Mouse (Mus musculus) myocyte (in vitro differentiated cells): ENCODE measurements around the gene Tedc1. TPM values are rescaled to one million over a fixed set of nuclear protein-coding genes. Genes with fewer than 3 reads are reported as not detected.

ENCODE experiments used
- H3K27me3 ChIP-seq: one replicate; pipeline ENCODE4 v1.6.1; 2011; ENCODE audit not compliant: control insufficient read depth, insufficient read depth, insufficient read length
- H3K36me3 ChIP-seq: one replicate; pipeline ENCODE4 v1.6.1; 2011; ENCODE audit not compliant: control insufficient read depth, insufficient read depth
- H3K4me2 ChIP-seq: one replicate; pipeline ENCODE4 v1.6.1; 2011; ENCODE audit warnings: low read depth, control low read depth
- H3K4me3 ChIP-seq: one replicate; pipeline ENCODE4 v1.5.1; 2011; ENCODE audit warnings: mild to moderate bottlenecking, control low read depth, moderate library complexity
- H3K79me2 ChIP-seq: one replicate; pipeline ENCODE4 v1.6.1; 2011; ENCODE audit not compliant: control insufficient read depth, insufficient read depth
- H3ac ChIP-seq: one replicate; pipeline ENCODE4 v1.6.1; 2011; ENCODE audit not compliant: control insufficient read depth, insufficient read length
- CEBPB ChIP-seq: IDR thresholded peaks from 2 replicates; pipeline ENCODE4 v1.6.1; 2011; ENCODE audit warnings: mild to moderate bottlenecking, moderate library complexity; ENCODE audit not compliant: poor library complexity, insufficient read depth, severe bottlenecking
- E2F4 ChIP-seq: IDR thresholded peaks from one replicate; pipeline ENCODE4 v1.6.1; 2011; ENCODE audit warnings: mild to moderate bottlenecking, control low read depth, moderate library complexity; ENCODE audit not compliant: insufficient read depth
- MAX ChIP-seq: IDR thresholded peaks from one replicate; pipeline ENCODE4 v1.6.1; 2011; ENCODE audit warnings: low read depth, mild to moderate bottlenecking, control low read depth
- MYOD1 ChIP-seq, 3 experiments: IDR thresholded peaks; one replicate each; pipeline ENCODE4 v1.6.1; 2011; ENCODE audit warnings: control low read depth in 2 of 3, low read depth in 2 of 3, mild to moderate bottlenecking in 2 of 3, moderate library complexity in 1 of 3; ENCODE audit not compliant: insufficient read length in 2 of 3, control insufficient read depth in 1 of 3
- MYOG ChIP-seq, 3 experiments: IDR thresholded peaks; one replicate each; pipeline ENCODE4 v1.6.1; 2011; ENCODE audit warnings: control low read depth in 2 of 3, low read depth in 2 of 3, mild to moderate bottlenecking in 2 of 3; ENCODE audit not compliant: insufficient read length in 2 of 3, control insufficient read depth in 1 of 3, insufficient read depth in 1 of 3
- POLR2A ChIP-seq: IDR thresholded peaks from one replicate; pipeline ENCODE4 v1.6.1; 2011; ENCODE audit warnings: low read depth, mild to moderate bottlenecking, control low read depth, moderate library complexity; ENCODE audit not compliant: insufficient read length
- POLR2AphosphoS2 ChIP-seq: IDR thresholded peaks from one replicate; pipeline ENCODE4 v1.6.1; 2011; ENCODE audit warnings: low read depth, control low read depth; ENCODE audit not compliant: insufficient read length
- REST ChIP-seq: IDR thresholded peaks from one replicate; pipeline ENCODE4 v1.6.1; 2011; ENCODE audit warnings: mild to moderate bottlenecking, control low read depth, moderate library complexity; ENCODE audit not compliant: insufficient read depth, insufficient read length
- SRF ChIP-seq: IDR thresholded peaks from one replicate; pipeline ENCODE4 v1.6.1; 2011; ENCODE audit warnings: low read depth; ENCODE audit not compliant: control insufficient read depth, insufficient read length
- TCF12 ChIP-seq: IDR thresholded peaks from one replicate; pipeline ENCODE4 v1.6.1; 2011; ENCODE audit warnings: mild to moderate bottlenecking, control low read depth; ENCODE audit not compliant: poor library complexity, insufficient read depth, severe bottlenecking
- TCF3 ChIP-seq: IDR thresholded peaks from one replicate; pipeline ENCODE4 v1.6.1; 2011; ENCODE audit warnings: low read depth, control low read depth; ENCODE audit not compliant: insufficient read length
- USF1 ChIP-seq: IDR thresholded peaks from one replicate; pipeline ENCODE4 v1.6.1; 2011; ENCODE audit warnings: low read depth, mild to moderate bottlenecking, control low read depth, moderate library complexity
- polyA plus RNA-seq: library from polyadenylated mRNA; unstranded; fragments of >200 nt; fragmentation: generic; extraction: Trizol; gene quantifications from one replicate; pipeline ENCODE4 v1.2.1, GENCODE M21; 2012; ENCODE audit warnings: missing spikeins

The Tedc1 gene
- polyA plus RNA-seq, 1 experiment = 6.6 TPM

- H3ac ChIP-seq = no peak within 1 kb of the TSS
- peak within 1 kb of the TSS; percentile 3 for H3K4me3 ChIP-seq
- no peaks in the 10 kb centered on the region for H3K79me2 ChIP-seq
- H3K27me3 ChIP-seq = peaks cover 8% of the 10 kb centered on the region
- no peaks in the 10 kb centered on the region for H3K36me3 ChIP-seq
- TF ChIP-seq MYOD1 (IDR thresholded peaks at IDR 0.05; ENCODE audit: control insufficient read depth in 1 of 3, insufficient read length in 2 of 3, low read depth in 2 of 3) (no peak), SRF (no peak), POLR2A (peak; percentile 34), USF1 (no peak)
- H3K4me2 ChIP-seq = peak within 1 kb of the TSS; percentile 66
Observed at GRCm38 (mm10) chr12:113185442-113186291, 29.4 kb downstream of the Tedc1 start, which contains the start of gene Tmem121. Tmem121 (plus strand) TSS chr12:113185930.

GRCm38 (mm10) chr12:113186326-113187010, 30.2 kb downstream of the Tedc1 start:
- Histone ChIP-seq H3K4me3 (peak overlapping the region; percentile 3), H3K79me2 (no peaks in the 10 kb centered on the region), H3K36me3 (no peaks in the 10 kb centered on the region), H3K4me2 (peak overlapping the region; percentile 66), H3ac (no peak overlapping the region), H3K27me3 (peaks cover 8% of the 10 kb centered on the region)
- TF ChIP-seq MYOD1 (IDR thresholded peaks at IDR 0.05; ENCODE audit: control insufficient read depth in 1 of 3, insufficient read length in 2 of 3, low read depth in 2 of 3) = no peak

- peaks cover 8% of the 10 kb centered on the region for H3K27me3 ChIP-seq
- TF ChIP-seq MYOD1 (IDR thresholded peaks at IDR 0.05; ENCODE audit: control insufficient read depth in 1 of 3, insufficient read length in 2 of 3, low read depth in 2 of 3) (no peak), SRF (no peak), USF1 (no peak), E2F4 (no peak), MYOG (IDR thresholded peaks at IDR 0.05; ENCODE audit: control insufficient read depth in 1 of 3, insufficient read depth in 1 of 3, insufficient read length in 2 of 3, low read depth in 2 of 3) (no peak), POLR2AphosphoS2 (no peak)
- no peak overlapping the region for H3K4me2 ChIP-seq
- H3K36me3 ChIP-seq = no peaks in the 10 kb centered on the region
- no peak overlapping the region for H3ac ChIP-seq
- H3K79me2 ChIP-seq = no peaks in the 10 kb centered on the region
- no peak overlapping the region for H3K4me3 ChIP-seq
Observed at GRCm38 (mm10) chr12:113187011-113187375, 30.8 kb downstream of the Tedc1 start.

GRCm38 (mm10) chr12:113187584-113188295, 31.5 kb downstream of the Tedc1 start:
- Histone ChIP-seq H3K4me3 (no peak overlapping the region), H3ac (no peak overlapping the region), H3K27me3 (peaks cover 8% of the 10 kb centered on the region), H3K4me2 (no peak overlapping the region), H3K36me3 (no peaks in the 10 kb centered on the region), H3K79me2 (no peaks in the 10 kb centered on the region)
- TF ChIP-seq REST (peak; percentile 3), MAX (no peak)

GRCm38 (mm10) chr12:113188349-113189055, 32.3 kb downstream of the Tedc1 start:
- Histone ChIP-seq H3K4me3 (no peak overlapping the region), H3K4me2 (no peak overlapping the region), H3K27me3 (peaks cover 8% of the 10 kb centered on the region), H3K36me3 (no peaks in the 10 kb centered on the region), H3K79me2 (no peaks in the 10 kb centered on the region), H3ac (no peak overlapping the region)
- no peak for TF ChIP-seq REST
- TF ChIP-seq POLR2AphosphoS2 = no peak
- no peak for TF ChIP-seq TCF12
- TF ChIP-seq POLR2A = no peak
- TF ChIP-seq MYOG (IDR thresholded peaks at IDR 0.05; ENCODE audit: control insufficient read depth in 1 of 3, insufficient read depth in 1 of 3, insufficient read length in 2 of 3, low read depth in 2 of 3) = no peak
- TF ChIP-seq CEBPB = no peak
- TF ChIP-seq E2F4 = no peak
- TF ChIP-seq MAX = no peak
- no peak for TF ChIP-seq USF1
- TF ChIP-seq MYOD1 (IDR thresholded peaks at IDR 0.05; ENCODE audit: control insufficient read depth in 1 of 3, insufficient read length in 2 of 3, low read depth in 2 of 3) = no peak
- TF ChIP-seq TCF3 = no peak
- no peak for TF ChIP-seq SRF
